Mouse (Mus musculus) gastrocnemius, adult 8-10 months (tissue): ENCODE data around the gene Tagap1. TPM values are rescaled to one million over a fixed set of nuclear protein-coding genes. Genes with fewer than 3 reads are reported as not detected.
A peak's percentile ranks its signal among the peaks of the same experiment; 100 is the strongest.
"Not testable (repeated sequence)": the region's sequence is repeated elsewhere in the genome, so short reads cannot be mapped to it uniquely, and the experiment has no call there.

Source experiments
- DNase-seq, 2 experiments: peaks; one replicate each; pipeline ENCODE4 v3.0.0; 2022; ENCODE audit warnings: low spot score in 2 of 2
- total RNA-seq, 4 experiments: library from RNA; stranded (reverse); gene quantifications; 2 replicates each; pipeline ENCODE4 v1.2.4; 2022

Tagap1 gene
- total RNA-seq, 4 experiments from 2014 or later = 13.4 to 18.3 (median 15.7) TPM

DNA sequence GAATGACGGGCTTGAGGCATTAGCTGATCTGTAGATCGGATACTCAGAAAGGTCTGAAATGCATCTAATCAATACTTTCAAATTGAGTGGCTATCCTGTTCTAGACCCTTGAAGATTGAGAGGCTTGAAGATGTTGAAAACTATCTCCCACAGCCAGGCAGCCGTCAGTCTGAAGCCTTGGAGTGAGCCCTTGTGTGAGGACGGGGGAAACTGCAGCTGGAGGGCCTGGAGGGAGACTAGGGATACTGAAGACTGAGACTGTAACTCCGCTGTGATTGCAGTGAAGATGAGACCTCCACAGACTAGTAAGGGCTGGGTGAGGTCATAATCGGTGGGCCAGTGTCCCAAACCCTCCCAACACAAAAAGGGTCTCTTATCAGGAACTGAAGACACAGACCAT is 1.4 kb upstream of the Tagap1 start:
- DNase-seq = not testable (repeated sequence)

DNA sequence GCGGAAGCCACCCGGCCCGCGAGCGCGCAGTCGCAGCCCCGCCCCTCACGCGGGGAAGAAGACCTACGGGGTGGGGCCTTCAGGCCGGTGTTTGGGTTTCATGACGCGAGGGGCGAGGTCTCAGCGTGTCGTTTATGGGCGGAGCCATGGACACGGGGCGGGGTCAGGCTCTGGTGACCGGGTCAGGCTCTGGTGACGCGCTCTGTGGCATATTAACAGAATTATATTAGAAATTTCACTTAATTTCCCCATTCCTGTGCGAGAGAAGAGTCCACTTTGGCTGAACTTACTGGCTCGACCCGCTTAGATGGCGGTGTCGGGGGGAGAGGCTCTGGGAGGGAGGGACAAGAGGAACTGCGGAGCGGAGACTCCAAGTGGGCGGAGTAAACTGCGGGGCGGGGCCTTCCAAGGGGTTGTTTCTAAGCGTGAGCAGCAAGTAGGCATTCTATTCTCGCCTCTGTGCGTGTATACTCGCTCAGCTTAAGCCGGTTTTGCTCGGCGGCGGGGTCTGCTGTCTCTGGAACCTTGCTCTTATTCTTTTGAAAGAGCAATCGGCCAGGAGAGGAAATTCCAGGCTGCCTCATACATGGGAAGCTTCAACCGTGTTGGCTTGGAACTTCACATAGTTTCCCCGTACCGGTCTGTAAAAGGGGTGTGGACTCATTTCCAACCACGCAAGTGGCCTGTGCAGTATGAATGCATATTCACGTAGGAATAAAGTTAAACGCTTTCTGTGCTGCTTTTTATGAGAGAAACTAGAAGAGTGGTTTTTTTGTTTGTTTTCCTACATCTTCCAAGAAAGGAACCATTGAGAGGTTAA is 435 bp upstream of the Tagap1 start:
- peak; percentile 22 to 27 for DNase-seq

DNA sequence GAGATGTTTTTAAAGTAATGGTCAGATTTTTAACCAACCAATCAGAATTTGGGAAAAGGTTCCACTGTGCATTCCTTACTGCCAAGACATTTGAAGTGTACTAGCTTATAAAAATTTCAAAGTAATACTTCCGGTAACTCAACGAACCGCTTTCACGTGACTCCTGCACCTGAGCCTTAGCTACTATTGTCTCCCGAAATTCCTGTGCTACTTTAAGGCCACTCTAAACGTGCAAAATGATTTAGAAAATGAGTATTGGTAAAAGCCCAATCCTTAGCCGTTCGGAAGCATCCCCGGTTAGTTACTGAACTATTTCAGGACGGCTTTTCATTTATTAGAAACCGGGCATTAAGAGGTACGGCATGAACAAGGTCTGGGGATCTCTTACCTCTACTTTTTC is 607 bp downstream of the Tagap1 start:
- DNase-seq = not testable (repeated sequence)

DNA sequence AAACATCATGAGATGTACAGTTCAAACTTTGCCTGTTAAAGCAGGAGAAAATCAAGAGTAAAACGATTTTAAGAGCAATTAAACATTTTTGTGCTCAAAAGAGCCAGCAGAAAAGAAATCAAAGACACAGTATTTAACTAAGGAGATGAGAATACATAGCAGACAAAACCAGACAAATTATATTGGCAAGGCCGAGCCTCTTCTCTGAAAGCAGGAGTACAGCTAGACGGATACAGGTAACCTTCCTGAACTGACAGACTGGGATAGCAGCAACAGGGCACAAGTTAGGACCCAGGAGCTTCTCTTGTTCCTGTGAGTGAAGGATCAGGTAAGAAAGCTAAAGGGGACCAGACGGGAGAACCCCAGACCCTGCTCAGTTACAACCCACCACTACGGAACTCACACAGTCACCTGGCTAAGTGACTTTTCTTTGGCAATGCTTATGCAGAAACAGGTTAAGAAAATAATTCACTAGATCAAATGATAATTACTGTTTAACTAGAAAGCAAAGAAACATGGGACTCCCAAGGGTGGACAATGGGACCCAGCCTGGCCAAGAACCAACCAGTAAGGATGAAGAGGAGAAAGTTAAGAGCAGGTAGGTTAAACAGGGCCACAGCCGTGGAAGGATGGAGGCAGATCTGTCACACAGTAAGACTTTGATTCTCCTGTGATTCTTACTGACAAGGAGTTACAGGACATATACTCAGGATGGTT is 1.3 kb downstream of the Tagap1 start:
- not testable (repeated sequence) for DNase-seq

DNA sequence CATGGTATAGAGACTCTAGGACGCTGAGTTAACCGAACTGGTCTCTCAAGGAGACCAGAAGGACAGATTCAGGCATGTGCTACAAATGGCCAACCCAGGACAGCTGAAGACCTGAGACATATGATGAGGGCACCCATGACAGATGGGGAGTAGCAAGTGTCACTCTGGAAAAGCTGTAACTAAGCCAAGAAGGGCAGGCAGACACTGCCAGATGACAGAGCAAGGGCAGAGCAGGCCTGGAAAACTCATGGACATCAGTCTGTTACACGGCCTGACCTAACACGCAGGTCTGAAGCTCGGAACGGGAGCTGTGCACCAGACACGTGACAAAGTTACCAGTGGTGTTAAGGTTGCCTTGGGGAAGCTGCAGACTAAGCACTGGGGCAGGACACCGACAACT is 2.1 kb downstream of the Tagap1 start:
- peak in 1 of 2 experiments; percentile 33 for DNase-seq

DNA sequence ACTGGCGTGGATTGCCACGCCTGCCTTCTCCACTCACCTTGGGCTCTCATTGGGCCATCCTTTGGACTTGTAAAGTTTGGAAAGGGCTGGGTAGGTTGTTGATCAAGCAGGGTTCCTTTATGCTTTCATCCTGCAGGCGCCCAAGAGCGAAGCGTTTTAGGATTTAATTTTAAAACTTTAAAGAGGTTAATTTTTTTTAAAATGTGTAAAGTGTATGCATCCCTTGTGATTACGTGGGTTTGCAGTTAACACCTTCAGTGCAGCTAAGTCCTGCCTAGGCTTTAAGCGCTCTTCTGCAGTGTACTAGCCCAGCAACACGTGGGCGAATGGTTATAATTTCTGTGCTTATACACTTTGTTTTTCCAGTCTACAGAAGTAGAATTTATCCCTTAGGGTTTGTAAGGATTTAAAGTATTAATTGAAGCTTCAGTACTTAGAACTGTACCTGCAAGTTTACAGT is 12.2 kb downstream of the Tagap1 start:
- not testable (repeated sequence) for DNase-seq

DNA sequence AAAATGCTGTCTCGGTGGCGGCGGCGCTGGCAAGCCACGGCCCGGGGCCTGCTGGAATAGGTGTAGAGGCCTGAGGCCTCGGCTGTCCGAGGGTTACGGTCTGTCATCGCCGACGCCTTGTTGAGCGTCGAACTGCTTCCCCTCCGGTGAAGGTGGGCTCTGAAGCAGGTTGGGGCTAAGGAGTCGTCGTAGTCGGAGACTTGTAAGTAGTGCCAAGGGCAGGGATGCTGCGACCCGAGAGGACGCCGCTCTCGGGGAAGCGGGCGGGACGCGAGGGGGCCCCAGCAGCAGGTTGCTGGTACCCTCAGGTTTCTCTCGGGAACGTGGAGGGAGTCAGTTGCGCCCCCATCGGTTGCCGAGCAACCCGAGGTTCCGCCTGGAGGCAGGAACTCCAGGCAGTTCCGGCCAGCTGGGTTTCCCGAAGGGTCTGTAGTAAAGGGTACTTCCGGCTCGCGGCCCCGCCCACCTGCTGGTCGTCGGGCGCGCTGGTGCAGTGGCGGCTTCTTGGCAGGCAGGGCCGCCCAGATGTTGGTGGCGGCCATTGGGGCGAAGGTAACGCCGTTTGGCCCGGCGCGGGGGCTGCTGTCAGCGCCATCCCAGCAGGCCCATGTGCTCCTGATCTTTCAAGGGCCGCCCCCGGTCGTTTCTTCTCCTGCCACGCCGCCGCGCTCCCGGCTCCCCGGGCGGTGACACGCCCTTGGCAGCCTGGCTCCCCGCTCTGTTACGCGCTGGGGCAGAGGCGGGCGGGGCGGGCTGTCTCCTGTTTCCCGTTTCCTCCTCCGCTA is 12.8 kb downstream of the Tagap1 start, which contains the start of gene Rsph3b:
Rsph3b (minus strand) TSS at position 699 of the 785 bp plus-strand sequence.
- DNase-seq = peak; percentile 58 to 74

DNA sequence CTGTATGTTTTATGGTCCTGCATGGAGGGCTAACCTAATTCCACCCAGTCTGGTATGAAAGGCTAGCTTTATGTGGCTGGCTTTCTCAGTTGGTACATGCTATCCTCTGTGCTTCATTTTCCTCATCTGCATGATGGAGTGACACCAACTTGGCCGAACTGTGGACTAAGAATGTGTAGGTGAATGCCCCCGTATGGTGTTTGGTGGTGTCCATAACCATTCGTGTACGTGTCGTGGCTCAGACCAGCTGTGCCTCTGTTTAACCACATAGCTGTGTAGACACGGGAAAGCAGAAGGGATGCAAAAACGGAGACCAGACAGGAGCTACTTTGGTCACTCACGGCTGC is 13.3 kb downstream of the Tagap1 start:
- DNase-seq = not testable (repeated sequence)

DNA sequence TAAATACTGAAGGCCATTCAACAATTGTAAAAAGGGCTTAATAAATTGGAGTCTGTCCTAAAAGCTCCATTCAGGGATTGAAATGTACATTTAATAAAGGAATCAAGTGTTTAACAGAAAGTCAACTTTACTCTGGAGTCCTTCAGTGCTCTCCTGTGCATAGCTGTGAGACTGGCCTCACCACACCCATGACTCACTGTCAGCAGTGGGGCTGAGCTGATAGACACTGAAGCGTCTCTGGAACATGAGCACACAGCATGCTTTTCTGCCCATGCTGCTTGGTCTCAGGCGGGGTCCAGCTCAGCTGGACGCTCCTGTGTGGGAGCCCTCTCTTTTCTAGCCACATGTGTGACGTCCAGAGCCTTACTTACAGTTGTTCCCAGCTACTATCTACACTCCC is 18.4 kb downstream of the Tagap1 start:
- not testable (repeated sequence) for DNase-seq

DNA sequence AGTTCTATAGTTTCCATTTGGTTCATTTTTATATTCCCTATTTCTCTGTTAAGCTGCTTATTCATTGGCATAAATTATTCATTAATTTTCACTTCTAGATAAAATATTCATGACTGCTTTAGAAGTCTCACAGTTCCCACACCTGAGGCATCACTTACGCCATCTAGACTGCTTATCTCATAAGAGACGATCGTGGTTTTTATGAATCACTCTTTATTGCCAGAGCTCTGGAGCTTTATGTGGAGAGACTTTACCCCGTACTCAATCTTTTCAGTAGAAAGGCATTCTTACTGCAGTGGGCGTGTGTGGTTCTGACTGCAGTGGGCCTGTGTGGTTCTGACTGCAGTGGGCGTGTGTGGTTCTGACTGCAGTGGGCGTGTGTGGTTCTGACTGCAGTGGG is 29.3 kb downstream of the Tagap1 start:
- not testable (repeated sequence) for DNase-seq

DNA sequence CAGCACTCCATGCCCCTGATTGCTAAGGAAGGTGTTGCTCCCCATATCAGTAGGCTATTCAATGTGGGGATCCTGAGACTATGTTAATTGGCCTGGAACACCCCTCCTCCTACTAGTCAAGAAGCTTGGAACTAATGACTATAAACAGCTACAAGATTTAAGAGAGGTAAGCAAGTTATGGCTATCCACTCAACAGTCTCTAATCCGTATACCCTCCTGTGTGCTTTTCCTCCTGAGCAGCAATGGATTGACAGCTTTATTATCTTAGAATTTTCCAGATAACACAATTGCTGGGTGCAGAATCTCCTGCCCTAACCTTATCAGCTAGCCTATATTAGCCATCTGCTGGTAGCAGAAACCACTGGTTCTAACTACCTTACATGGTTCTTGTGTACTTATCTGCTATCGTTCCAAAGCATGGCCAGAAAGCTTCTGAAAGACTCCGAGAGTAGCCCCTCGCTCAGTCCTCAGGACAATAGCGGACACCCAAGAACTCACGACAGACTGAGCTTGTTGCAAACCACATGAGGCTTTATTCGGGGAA is 40.5 kb downstream of the Tagap1 start:
- not testable (repeated sequence) for DNase-seq

DNA sequence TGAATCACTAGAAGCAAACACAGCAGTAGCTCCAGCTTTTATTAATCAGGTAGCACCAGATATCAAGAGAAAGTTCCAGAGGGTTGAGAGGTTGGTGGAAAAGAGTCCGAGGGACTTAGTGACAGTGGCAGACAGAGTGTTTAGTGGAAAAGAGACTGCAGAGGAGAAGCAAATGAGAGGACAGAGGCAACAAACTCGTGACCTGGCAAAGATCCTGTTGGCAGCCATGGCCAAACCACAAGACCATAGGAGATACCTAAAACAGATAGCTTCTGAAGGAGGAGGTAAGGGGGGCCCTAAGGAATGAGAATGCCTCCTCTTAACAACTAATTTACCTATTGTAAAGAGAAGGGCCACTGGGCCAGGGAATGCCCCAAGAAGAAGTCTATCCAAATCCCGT is 41.6 kb downstream of the Tagap1 start:
- DNase-seq = not testable (repeated sequence)

DNA sequence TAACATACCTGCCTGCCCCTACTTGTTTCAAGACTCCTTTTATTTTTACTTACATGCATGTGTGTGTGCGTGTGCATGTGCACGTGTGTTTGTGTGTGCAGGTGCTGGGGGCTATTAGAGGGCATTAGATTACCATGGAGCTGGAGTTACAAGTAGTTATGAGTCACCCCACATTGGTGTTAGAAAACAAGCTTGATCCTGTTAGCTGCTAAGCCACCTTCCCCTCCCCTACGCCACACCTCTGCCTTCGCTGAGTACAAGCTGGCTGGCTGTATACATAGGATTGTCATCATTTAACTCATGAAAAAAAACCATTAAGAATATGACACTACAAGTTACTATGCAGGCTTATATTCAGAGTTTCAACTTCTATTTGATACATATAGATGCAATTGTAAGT is 45.7 kb downstream of the Tagap1 start:
- DNase-seq = not testable (repeated sequence)

DNA sequence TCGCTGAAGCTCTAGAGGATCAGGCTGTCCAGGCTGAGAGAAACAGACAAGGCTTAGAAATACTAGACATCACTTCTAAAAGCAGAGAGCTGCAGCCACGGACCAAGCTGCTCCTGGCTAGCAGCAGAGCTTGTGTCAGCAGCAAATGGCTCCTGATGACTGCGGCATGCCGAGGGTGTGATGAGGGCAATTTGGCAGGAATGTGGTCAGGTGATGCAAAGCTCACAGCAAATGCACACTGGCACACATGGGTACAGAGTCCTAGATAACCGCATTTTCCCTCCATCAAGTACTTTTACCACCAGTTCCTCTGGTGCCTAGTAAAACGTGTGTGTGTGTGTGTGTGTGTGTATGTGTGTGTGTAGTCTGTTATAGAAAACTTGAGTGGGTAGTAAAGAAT is 46.9 kb downstream of the Tagap1 start:
- DNase-seq = not testable (repeated sequence)

Other genes with a start within 250 kb of the Tagap1 start
- 1 to 10 TPM in 3 of 4 experiments, under 1 TPM in 1; 0.58 to 1.5 (median 1.3) TPM for gene Ezr, start 178.4 kb downstream of the Tagap1 start, total RNA-seq
- 10 to 100 TPM; 21.1 to 25.6 (median 23.5) TPM for gene Rsph3b, start 12.5 kb downstream of the Tagap1 start, total RNA-seq
- gene Rnaset2b, start 9.5 kb upstream of the Tagap1 start, total RNA-seq = 100 to 1,000 TPM; 114 to 128 (median 121) TPM
- gene Gm49721, start 17.7 kb upstream of the Tagap1 start, total RNA-seq = under 1 TPM in 3 of 4 experiments, not detected in 1; 0.27 to 0.68 (median 0.48) TPM
- not detected for gene Gm1604a, start 64.4 kb upstream of the Tagap1 start, total RNA-seq
- 100 to 1,000 TPM in 3 of 4 experiments, 10 to 100 TPM in 1; 92.5 to 116 (median 107) TPM for gene Rps6ka2, start 209.0 kb upstream of the Tagap1 start, total RNA-seq